ENCODE assay signal across 9 mouse cellular contexts in the genomic region with DNA sequence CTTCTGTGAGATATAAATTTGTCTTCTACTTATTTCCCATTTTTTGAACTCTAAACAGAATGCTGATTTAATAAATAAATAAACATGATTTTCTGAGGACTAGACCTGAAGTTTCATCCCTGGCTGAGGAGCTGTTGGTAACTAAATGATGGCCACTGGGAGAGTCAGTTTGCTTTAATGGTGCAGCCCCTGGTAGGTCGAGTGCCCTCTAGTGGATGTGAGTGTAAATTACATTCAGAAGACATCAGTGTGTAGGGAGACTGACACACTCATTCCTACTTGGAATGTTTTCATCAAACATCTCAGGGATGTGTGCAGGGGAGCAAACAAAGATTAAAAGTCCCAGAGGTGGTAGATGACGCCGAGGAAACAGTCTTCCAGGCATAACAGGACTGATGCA.
DNase-seq lines count a peak whose midpoint lies in the region; ATAC-seq and TF ChIP-seq lines count a peak whose summit lies in the region.
"Had no signal": no experiment of that assay in that cellular context is flagged by ENCODE, and none has a peak within 500 bp of the region (broad histone marks: within the 10 kb centered on the region; RNA-seq: fewer than 3 reads in every experiment).

No protein-coding gene starts in this region.

- ATAC-seq in megakaryocyte-erythroid progenitor cell, adult 5-6 weeks (replicated peaks; ENCODE audit: low FRiP score, low TSS enrichment, poor library complexity, severe bottlenecking): peak; percentile 84

- H3K4me3 ChIP-seq in layer of hippocampus, adult 2 months: no peak overlapping the region
- H3K4me3 ChIP-seq: heart, embryonic 15.5 days; megakaryocyte, embryonic 14.5 days had no signal

- H3K27ac ChIP-seq in layer of hippocampus, adult 2 months: no peak overlapping the region
- H3K27ac ChIP-seq: heart, embryonic 15.5 days had no signal

- TF ChIP-seq CTCF in layer of hippocampus, adult 2 months (conservative IDR thresholded peaks at IDR 0.05): peak; percentile 84

- DNase-seq in layer of hippocampus, adult 2 months (ENCODE audit: low spot score in 2 of 2): peak; percentile 4 to 24
- no peak for DNase-seq in layer of hippocampus, adult 9-11 months
- peak; percentile 3 for DNase-seq in MEL-GATA-1-ER (ENCODE audit: extremely low read depth, low read depth)
- DNase-seq in brain, adult 2 months (ENCODE audit: low read depth, low spot score): peak; percentile 25
- no peak for DNase-seq in urinary bladder, postnatal 36 days (ENCODE audit: low spot score in 2 of 2)
- no peak for DNase-seq in cerebellum, adult 8-10 months

Comparison
In these comparisons a context has a peak if more than half of its experiments do, and no peak if none do; other contexts are left out.
1. DNase-seq: peak in layer of hippocampus, adult 2 months (2 of 2), MEL-GATA-1-ER (single experiment) and brain, adult 2 months (single experiment); none in layer of hippocampus, adult 9-11 months (single experiment), urinary bladder, postnatal 36 days (0 of 2) and cerebellum, adult 8-10 months (single experiment).